Mouse (Mus musculus) B cell, adult 2 months (primary cell): ENCODE measurements around the gene Ntf5.
A peak's percentile ranks its signal among the peaks of the same experiment; 100 is the strongest.
"Not testable (repeated sequence)": the region's sequence is repeated elsewhere in the genome, so short reads cannot be mapped to it uniquely, and the experiment has no call there.

ENCODE experiments used
- DNase-seq, 2 experiments: peaks; one replicate each; pipeline ENCODE4 v3.0.0; 2022

Gene Ntf5

DNA sequence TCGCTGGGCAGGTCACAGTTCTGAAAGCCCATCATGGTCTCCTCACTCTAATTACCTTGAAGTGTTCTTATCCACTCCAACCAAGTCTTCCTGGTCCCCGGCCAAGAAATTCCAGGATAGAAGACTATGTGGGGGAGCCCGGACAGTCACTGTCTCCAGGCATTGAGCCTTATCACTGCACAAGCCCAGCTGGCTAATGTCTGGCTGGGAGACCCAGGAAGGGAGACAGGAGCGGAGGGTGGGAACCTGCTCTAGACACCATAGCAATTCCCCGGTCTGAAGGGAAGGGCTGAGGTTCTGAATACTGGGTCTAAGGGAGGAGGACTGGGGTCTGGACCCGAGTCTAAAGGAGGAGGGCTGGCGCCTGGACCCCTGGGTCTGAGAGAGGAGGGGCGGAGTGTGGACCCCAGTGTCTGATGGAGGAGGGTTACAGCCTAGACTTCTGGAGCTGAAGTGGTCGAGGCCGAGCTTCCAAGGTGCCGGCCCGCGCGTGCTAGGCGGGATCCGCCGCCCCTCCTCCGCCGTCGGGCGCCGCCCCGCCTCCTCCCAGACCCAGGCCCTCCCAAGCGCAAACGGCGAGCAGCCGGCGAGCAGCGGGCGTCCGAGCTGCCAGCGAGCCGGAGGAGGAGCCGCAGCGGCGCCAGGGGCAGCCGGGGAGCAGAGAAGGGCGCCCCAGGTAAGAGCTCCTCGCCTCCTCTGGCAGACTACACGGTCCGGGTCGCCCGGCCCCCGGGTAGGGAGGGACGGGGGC is at the start of gene Ntf5:
Gene Ntf5 (plus strand): TSS at position 583 of the 751 bp plus-strand sequence.
- peak in 1 of 2 experiments; percentile 18 for DNase-seq

DNA sequence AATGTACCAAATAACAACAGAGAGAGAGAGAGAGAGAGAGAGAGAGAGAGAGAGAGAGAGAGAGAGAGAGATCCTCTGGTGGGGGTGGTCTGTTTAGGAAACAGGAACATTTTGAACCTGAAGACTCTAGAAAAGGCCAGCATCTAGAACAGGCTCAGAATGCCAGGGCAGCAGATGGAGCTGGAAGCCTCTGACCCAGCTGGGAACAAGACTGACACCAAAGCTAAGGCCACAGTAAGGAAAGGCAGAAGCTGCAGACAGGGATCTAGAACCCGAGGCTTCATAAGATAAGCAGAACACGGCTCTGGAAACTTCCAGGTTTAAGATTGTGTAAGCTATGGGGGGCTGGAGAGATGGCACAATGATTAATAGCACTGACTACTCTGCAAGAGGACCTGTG is 49.5 kb upstream of the Ntf5 start:
- no peak for DNase-seq

DNA sequence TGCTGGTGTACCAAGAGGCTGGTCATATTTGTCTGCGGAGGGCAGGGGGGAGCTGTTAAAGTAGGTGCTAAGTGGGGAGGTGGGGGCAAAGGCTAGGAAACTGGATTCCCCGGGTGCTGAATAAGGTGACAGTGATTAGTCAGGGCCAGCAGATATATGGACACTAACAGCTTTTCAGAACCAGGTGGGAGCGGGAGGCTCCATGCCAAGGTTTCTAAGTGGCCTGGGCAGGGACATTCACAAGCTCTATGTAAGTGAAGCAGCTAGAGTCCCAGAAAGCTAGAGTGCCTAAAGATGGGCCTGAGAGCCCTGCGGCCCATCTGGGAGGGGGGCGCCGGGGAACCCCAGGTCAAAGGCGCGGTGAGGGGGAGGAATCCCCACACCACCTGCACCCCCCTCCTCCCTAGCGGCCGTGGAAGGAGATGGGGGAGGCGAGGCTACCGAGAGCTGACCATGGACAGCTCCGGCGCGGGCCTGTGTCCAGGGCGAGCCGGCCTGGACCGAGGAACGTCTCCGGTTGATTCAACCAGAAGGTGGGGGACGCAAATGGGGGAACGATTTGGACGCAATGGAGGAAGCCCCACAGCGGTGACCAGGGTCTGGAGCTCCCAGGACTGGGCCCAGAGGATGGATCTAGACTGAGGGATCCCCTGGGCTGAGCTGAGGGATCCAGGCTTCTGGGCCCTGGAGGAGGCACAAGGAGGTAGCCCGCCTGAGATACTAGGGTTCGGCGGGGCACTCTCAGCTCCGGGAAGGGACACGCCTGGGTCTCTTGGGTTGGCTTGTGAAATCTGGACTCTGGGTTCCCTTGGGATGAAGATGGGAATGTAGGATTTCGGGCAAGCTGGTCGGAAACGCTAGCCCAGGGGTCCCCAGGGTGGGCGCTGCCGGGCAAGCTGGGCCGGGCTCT is 47.5 kb upstream of the Ntf5 start:
- no peak for DNase-seq

DNA sequence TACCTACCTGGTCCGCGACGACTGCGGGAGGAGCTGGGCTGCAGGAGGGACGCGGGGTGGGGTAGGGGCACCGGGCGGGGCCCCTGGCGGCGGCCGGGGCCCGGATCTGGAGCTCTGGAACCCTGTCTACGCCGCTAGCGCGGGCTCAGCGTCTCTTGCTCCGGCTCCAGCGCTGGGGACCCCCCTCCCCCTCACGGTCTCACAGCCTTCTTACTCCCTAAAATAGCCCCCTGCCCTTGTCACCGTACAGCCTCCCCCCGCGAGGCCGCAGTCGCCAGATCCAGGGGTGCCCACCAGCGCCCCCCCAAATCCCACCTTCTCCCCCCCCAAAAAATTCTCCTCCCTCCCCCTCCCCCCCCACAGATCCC is 46.9 kb upstream of the Ntf5 start, which contains the start of gene Ppfia3:
Gene Ppfia3 (minus strand): TSS at position 368 of the 368 bp plus-strand sequence.
- DNase-seq, result no peak

DNA sequence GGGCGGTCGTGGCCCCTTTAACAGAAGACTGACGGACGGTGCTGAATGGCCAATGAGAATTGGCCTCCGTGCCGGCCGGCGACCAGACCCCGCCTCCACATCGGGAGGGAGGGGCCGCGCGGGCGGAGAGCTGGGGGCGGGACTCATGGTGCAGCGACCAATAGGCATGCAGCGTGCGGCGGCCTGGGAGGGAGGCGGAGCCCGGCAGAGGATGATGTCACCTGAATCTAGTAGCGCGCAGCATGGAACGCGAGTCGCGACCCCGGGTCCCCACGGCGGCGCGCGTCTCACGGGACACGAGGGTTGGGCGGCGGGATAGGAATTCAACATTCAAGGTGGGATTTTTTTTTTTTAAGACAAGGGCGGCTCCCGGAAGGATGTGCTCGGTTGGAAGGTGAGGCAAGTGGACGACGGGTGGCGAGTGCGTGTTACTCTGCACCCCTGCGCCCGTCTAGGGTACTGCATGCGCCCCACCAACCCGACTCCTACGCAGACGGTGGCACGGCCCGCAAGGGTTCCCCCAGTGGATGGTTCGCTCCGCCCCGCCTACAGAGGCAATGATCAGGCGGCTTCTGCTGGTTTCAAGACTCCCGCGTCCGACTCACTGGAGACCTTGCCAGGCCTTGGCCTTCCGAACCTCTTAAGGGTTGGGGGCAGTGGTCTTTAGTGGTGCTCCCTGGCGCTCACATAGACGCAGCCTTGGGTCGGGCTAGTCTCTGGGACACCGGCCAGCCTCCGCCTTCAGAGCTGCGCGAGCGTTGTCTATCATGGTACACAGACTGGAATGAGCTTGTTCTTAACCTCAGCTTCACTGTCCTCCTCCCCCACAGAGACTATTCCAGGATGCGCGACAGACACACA is 46.2 kb upstream of the Ntf5 start:
- peak; percentile 99 for DNase-seq

DNA sequence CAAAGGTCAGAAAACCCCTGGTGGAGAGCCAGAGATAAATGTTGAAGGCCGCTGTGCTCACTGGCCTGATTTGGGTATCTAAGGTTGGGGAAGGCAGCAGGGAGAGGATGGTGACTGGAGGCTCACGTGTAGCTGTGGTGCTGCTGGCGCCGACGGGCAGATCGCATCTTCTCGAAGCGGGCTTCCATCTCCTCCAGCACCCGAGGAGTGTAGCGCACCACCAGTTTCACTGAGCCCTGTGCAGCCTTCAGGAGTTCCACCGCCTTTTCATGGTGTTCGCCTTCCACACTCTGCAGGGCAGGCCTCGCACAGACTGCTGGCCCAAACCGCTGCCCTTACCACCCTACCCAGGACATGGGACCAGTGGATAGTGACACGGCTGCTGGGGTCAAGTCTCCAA is 45.3 kb upstream of the Ntf5 start:
- no peak for DNase-seq

DNA sequence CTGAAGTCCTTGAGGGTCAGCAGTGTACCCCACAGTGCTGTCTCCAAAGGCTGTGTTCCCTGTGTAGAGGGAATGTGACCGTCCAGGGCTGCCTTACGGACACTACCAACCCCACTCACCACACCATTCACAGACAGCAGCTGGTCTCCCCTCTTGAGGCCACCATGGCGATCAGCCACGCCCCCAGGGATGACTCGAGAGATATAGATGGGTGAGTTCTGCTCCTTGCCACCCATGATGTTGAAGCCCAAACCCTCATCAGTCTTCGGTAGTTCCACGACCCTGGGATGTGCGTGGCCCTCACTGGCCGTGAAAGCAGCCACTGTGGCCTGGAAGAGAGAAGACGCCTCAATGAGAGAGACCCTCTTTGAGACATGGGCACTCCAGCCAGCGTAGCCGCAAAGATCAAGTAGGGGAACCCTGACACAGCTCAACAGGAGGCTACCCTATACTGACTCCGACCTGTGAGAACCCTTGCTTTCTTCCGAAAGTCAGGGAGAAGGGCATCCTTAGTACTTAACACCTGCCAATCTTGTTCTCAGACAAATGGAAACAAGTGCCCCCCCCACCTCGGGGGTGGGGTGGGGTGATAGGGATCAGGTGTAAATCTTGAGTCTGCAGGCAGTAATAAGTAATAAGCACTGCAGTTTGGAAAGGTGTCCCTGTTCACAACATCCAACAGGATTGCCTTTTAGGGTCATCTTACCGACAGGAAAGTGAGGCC is 44.3 kb upstream of the Ntf5 start:
- no peak for DNase-seq

DNA sequence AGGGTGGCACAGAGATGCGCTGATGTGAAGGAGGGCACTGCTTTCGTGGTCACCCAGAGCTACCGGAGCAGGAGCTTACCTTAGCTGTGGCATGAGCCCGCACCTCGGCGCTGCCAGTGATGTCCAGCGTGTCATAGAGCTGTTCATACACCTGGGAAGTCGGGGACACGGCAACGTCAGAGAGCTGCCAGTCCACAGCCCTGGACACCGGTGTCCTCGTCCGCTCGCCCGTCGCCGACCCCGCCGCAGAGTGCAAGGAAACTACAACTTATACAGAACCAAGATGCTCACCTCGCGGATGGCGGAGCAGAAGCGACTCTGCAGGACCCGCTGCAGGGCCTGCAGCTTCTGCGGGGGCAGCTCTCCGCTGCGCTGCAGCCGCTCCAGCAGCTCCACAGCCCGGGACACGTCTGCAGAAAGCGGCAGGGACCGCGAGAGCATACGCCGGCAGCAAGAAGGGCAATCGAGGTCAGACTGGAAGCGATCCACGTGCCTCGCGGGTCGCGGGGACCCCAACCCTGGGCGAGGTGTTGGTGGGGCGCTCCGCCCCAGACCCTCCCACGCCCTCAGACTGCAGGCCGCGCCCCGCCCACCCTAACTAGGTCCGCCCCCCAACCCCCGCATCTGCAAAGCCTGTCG is 43.5 kb upstream of the Ntf5 start:
- no peak for DNase-seq

DNA sequence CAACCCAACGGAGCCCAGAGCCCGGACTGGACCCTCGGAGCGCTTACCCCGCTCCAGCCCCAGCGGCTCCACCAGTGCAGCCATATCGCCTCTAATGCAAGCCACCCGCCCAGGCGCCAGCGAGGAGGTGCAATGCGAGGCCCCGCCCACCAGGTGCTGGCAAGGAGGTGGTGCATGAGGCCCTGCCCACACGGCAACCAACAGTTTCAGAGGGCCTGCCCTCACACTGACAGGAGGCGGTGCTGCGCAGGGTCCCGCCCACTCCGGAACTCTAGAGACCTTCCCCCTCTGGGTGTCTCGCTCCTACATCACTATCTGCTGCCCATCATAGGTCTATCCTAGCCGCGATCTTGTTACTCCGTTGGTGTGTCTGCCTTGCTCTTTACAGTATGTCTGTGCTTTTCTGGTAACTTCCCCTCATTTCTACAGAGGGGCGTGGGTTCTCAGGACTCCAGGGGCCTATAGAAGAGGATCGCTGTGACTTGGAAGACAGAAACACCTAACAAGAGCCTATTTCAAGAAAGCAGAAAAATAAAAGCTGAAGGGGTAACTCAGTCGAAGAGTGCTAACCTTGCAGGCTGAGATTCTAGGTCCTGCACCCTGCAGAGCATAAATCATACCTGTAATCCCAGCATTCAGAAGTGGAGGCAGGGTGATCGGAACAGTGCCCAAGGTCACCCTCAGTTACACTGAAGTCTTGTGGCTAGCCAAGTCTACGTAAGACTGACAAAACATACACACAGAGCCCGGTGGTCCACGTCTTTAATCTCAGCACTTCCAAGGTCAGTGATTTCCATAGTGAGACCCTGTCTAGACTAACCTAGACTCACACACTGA is 42.8 kb upstream of the Ntf5 start, which contains the start of gene Lin7b:
Gene Lin7b (minus strand): TSS at position 109 of the 837 bp plus-strand sequence.
- DNase-seq, result peak; percentile 95 to 96

DNA sequence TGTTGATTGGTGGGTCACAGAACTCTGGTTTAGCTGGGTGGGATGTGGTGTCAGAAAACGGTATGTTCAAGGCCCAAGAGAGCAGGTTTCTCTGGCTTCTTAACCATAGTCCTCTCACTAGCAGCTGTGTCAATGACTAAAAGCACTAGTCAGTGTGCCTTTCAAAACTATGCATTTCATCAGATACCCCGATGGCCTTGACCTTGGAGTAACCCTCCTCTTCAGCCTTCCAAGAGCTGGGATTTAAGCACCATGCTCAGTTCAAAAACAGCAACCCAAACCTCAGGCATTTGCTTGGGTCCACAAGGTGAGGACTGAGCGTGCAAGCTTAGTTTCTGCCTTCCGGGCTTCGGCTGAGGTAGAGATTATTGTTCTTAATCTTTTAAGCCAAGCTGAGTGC is 41.1 kb upstream of the Ntf5 start:
- no peak for DNase-seq

DNA sequence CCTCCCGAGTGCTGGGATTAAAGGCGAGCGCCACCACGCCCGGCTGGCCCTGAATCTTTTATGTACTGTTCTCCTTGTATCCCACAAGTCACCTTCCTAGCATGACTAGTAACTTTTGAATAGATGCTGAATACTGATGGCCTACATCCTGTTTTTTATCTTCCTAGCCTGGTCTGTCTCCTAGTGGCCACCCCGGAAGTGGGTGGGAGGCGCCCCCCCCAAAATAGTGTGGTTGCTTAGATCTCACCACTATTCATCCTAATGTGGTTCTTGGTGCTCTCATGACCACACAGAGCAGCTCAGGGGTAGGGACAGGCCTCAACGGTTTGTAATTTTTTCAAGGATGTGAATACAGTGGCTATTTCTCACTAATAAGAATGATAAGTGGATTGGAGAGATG is 38.9 kb upstream of the Ntf5 start:
- no peak for DNase-seq

DNA sequence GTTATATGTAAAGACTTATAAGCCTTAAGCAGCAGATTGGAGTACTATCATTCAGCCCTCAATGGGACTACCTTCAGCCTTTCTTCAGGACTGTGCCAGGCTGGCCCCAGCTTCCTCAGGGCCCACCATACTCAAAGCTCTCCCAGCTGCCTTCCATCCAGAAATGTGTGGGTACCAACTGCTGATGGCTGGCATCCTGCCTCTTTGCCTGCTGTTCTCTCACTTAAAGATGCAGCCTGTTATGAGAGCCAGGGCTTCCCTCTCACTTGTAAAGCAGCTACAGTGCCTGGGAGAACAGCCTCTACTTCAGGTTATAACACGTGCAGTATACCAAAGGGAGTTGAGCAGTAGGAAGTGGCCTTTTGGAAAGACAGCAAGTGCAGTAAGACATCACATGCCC is 37.4 kb upstream of the Ntf5 start:
- DNase-seq, result no peak

DNA sequence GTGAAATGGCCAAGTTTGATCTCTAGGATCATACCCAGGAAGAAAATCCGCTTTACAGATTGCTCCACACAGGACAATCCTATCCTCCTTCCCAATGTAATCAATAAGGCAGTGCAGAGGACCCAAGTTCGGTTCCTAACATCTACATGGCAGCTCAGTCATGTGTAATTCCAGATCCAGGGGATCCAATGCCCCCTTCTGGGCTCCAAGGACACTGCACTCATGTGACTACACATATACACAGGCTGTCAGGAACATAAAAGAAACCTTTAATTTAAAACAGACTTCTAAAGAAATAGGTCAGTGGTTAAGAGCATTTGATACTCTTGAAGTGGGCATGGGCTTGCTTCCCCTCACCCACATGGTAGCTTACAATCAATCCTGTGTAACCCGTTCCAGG is 27.4 kb upstream of the Ntf5 start:
- DNase-seq, result no peak

DNA sequence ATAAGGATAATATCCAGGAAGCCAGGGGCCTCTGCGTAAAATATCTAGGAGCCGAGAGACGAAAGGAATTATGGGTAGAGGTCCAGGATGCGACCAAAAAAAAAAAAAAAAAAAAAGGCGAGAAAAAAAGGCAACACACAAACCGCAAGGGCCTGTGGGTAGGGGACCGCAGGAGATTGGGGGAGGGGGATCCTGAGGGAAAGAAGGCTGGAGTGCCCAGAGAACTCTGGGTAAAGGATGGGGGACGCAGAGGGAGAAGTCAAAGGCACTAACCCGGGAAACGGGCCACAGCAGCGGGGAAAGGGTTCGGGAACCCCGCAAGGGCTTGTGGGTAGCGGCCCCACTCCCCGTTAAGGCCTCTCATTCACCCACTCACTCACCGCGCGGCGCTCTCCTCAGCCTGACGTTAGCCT is 18.4 kb upstream of the Ntf5 start:
- no peak for DNase-seq

DNA sequence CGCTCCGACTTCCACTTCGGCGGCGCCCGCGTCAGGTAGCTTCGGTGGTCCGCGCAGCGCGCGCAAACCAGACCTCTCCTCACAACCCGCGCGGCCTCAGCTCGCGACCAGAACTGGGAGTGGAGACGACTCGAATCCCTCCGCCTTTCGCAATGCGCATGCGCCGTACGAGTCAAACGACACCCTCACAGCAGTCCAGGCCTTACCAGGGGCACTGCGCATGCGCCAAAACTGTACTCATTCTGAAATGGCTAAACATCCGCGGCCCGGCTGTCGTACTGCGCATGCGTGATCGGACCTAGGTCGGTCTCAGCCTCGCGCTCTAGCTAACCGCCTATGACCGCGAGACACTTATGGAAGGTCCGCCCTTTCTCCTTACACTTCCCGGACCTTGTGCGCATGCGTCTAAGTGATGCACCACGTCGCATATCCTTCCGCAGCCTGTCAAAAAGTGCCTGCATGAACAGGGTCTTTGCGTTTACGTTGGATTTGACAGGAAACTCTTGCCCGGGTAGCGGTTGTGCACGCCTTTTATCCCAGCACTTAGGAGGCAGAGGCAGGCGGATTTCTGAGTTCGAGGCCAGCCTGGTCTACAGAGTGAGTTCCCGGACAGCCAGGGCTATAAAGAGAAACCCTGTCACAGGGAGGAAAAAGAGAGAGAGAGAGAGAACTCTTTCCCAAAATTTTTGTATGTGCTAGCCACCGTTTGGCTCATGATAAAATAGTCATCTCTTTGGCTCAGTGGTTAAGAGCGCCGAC is 17.7 kb upstream of the Ntf5 start, which contains the start of gene Snrnp70:
Gene Snrnp70 (minus strand): TSS at position 165 of the 759 bp plus-strand sequence.
- peak; percentile 99 for DNase-seq

DNA sequence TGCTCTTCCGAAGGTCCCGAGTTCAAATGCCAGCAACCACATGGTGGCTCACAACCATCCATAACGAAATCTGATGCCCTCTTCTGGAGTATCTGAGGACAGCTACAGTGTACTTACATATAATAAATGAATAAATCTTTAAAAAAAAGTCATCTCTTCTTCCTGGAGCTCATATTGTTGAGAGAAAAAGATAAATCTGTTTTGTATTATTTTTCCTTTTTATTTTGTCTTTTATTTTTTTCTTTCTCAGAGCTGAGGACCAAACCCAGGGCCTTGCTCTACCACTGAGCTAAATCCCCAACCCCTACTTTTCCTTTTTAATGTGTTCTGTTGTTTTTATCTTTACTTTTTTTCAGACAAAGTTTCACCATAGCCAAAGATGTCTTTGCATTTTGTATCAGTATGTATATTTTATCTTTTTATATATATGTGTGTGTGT is 17.1 kb upstream of the Ntf5 start:
- DNase-seq, result not testable (repeated sequence)

DNA sequence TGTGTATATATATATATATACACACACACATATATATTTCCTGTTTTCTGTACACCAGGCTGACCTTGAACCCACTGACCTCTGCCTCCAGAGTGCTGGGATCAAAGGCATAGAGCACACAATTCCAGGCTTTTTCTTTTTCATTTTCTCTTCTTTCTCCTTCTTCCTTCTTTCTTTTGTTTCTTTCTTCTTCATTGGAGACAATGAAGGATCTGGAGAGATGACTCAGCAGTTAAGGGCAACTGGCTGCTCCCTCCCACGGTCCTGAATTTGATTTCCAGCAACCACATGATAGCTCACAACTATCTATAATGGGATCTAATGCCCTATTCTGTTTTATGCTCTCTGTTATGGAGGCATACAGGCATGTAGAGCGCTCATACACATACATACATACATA is 16.7 kb upstream of the Ntf5 start:
- no peak for DNase-seq

DNA sequence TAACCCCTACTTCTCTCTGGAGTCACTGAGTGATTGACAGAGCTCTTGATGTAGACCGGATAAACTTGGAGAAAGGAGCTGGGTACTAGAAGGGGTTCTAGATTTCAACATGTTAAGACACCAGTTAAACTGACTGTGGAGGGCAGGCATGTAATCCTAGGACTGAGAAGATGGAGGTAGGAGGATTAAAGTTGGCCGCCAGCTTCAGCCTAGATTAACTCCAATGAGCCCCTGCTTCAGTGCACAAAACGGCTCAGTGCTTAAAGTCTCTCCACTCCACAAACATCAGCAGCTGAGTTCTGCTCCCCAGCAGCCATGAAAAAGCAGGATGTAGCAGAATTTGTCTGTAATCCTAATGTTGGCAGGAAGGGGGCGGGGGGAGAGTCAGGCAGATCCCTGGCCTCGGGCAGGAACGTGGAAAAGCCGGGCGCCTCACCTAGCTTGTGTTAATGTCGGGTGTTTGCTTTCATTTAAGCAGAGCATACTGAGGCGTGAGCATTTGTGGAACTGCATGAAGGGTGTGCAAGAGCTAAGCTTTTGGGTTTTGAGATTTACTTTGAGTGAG is 11.9 kb upstream of the Ntf5 start:
- no peak for DNase-seq

DNA sequence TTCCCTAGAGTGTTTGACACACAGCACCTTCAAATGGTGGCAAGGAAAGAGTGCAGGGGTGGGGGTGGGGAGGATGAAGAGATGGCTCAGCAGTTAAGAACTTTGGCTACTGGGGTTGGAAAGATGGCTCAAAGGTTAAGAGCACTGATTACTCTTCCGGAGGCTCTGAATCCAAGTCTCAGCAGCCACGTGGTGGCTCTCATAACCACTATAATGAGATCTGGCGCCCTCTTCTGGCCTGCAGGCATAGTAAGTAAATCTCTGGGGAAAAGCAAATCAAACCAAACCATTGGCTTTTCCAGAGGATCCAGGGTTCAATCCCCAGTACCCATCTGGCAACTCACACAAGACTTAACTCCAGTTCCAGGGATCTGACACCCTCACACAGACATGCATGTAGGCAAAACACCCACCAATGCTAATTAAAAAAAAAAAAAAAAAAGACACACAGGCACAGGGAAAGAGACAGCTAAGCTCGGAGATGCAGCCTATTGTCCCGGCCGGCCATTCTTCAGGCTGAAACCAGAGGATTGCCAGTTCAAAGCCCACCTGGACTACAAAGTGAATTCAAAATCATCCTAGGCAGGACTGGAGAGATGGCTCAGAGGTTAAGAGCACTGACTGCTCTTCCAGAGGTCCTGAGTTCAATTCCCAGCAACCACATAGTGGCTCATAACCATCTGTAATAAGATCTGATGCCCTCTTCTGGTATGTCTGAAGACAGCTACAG is 9.8 kb upstream of the Ntf5 start:
- peak; percentile 79 to 80 for DNase-seq
